Mouse (Mus musculus): Measurements from ENCODE around the gene Zfyve21.

Gene Zfyve21

DNA sequence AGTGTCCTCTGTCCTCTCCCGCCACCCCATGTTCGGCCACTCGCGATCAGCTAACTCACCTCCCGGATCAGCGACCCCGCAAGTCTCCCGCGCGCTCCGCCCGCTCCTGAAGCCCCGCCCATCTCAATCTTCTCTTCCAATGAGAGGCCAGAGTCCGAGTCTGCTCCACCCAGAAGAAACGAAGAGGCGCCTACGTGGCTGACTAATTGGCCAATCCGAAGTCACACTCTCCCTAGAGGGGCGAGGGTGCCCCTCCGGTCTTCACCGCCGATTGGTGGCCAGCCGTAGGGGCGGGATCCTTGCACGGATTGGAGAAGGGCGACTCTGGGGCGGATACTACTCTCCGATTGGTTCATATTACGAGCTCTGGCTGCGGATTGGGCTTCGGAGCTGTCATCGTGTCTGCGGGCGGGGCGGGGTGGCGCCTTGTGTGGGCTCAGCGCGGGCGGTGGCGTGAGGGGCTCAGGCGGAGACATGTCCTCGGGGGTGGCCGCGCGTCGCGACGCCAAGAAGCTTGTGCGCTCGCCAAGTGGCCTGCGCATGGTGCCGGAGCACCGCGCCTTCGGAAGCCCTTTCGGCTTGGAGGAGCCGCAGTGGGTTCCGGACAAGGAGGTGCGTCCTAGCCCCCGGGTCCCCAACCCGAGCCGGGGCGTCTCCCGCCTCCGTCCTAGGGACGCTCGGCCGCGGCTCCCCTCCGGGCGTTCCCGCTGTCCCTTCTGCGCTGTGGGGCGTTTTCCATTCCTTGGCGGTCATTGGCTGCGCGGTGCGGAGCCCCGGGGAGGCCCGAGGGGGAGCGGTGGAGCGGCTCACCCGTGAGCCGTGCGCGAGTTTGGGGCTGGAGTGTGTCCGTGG is at the start of gene Zfyve21, which contains the start of gene Xrcc3:
Gene Zfyve21, plus strand, starts transcription at position 405 of the 852 bp plus-strand sequence.
Gene Xrcc3, minus strand, starts transcription at position 108 of the 852 bp plus-strand sequence.
- DNase-seq (ENCODE audit: extremely low read depth, insufficient read length, low spot score) = peak; percentile 99

DNA sequence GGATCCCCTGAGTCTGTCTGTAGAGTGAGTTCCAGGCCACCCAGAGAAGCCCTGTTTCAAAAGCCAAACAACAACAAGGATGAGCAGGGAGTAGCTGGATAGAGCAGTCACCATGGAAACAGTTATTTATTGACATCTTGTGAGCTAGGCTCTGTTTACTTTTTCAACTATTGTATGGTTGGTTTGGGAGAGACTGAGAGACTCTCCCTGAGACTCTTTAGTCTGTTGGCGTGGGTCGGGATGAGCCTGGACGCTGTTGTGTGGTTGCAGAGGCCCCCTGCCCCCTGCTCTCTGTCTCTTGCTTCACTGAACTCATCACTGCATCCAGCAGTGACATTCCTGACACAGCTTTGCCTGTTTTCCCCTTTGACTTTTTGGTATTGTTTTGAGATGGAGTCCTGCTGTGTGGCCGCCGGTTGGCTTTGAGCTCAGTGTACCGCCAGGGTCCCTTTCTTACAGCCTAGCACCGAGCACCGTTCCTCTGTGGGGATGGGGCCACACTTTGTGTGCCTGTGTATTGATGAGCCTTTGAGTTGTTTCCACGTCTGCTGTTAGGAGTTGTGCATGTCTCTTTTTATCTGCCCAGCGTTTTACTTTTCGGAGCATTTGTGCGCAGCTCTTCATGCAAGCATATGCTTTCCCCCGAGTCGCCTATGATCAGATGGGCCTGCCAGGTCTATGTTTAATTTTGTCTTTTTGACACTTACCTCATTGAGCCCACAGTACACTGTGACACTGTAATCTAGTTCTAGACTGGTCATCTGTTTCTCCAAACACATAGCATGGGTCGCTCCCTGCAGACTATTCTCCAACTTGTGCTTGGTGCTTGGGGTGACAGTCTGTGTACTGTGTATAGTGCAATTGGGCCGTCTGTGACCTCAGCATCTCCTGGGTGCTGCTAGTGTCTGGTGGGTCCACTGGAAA is 47.4 kb upstream of the Zfyve21 start:
- no peak for DNase-seq (ENCODE audit: extremely low read depth, insufficient read length, low spot score)

DNA sequence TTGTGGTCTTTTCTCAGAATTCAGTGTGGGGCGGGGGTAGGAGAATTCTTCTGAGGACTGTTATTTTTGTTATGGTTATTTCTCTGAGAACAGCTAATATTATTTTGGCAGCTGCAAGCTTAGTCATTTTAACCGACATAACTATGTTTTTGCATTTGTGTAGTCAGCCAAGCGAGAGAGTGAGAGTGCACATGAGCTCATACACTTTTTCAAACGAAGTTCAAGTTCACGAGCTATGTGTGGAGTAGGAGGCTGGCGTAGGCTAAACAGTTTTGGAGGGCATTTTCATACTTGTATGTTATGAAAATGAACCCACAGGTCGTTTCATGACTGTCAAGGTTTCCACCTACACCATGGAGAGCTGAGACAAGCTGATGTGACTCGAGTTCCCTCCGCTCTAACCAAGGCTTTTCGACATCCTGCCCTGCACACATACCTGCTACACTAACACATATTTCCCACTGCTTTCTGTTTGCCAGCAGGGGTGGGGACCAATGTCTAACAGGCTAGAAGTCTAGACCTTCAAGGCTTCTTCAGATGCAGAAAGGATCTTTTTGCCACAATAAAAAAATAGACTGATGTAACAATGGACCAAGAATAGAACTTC is 45.5 kb upstream of the Zfyve21 start:
- no peak for DNase-seq (ENCODE audit: extremely low read depth, insufficient read length, low spot score)

DNA sequence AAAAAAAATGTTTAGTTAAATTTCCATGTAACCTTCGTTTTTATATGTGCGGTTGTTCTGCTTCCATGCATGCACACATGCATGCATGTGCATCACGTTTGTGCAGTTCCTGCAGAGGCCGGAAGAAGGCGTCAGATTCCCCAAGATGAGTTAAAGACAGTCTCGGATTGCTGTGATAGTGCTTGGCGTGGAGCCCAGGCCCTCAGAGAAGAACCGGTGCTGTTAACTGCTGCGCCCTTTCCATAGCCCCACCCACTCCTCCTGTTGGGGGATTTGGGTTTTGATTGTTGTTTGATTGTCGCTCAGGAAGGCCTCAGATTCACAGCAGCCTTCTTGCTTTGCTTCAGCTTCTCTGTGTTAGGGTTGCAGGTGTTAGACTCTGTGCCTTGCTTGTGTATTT is 44.7 kb upstream of the Zfyve21 start:
- no peak for DNase-seq (ENCODE audit: extremely low read depth, insufficient read length, low spot score)

DNA sequence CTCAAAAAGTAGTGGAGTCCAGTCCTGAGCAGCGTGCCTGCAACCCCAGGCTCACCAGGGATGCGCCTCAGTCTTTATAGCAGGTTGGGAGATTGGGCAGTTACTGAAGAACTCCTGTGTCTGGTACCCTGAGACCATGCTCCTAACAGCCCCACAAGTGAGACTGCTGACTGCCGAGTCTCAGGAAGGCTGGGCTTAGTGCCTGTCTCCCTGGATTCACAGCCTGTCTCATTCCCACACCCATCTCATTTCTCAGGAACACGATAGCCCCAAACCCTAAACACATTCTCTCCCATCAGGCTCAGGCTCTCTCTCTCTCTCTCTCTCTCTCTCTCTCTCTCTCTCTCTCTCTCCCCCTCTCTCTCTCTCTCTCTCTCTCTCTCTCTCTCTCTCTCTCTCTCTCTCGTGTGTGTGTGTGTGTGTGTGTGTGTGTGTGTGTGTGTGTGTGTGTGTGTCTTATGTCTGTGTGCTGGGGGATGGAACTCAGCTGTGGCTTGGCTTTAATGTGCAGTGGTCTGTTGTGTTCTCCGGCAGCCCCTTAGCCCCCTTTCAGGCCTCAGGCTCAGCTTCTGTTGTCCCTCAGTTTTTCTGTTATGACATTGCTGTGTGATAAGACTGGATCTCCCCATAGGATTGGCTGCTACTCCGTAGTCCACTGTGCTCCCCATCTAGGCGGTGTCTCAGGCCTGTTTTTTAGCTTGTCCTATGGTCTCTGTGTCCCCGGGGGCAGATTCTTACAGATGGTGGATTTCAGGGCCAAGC is 44.0 kb upstream of the Zfyve21 start:
- DNase-seq (ENCODE audit: extremely low read depth, insufficient read length, low spot score) = no peak

- DNase-seq (ENCODE audit: extremely low read depth, insufficient read length, low spot score) = no peak
Measured at GRCm38 (mm10) chr12:111770651-111771050, 43.3 kb upstream of the Zfyve21 start.

GRCm38 (mm10) chr12:111774156-111774555 is 39.8 kb upstream of the Zfyve21 start:
- no peak for DNase-seq (ENCODE audit: extremely low read depth, insufficient read length, low spot score)

GRCm38 (mm10) chr12:111774845-111775244 is 39.1 kb upstream of the Zfyve21 start:
- DNase-seq (ENCODE audit: extremely low read depth, insufficient read length, low spot score) = no peak

DNA sequence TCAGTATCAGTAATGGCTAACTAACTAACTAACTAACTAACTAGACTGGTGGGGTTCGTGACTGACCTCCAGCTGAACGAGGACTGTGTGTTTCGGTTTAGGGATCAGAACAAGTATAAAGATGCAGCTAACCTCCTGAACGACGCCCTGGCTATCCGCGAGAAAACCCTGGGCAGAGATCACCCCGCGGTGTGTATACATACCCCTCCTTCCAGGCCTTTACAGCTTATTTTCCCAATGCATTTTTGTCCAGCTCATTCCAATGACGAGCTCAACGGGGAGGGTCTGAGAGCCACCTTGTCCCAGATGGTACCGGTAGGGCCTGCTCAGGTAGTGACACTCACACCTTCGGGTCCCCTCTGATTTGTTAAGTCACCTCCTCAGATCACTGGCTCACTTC is 36.1 kb upstream of the Zfyve21 start:
- DNase-seq (ENCODE audit: extremely low read depth, insufficient read length, low spot score) = no peak

DNA sequence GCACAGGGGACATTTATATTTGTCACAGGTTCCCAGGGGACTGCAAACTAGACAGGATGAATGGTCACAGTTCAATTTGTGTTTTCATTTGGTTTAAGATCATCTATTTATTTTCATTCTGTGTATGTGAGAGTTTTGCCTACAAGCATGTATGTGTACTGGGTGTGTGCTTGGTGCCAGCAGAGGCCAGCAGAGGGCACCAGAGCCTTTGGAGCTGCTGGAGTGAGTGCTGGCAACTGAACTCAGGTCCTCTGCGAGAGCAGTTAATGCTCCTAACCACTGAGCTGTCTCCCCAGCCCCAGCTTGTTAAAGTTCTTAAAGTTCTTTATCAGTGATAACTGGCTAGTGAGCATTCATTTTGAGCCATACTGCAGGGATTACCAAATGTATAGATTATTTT is 34.4 kb upstream of the Zfyve21 start:
- DNase-seq (ENCODE audit: extremely low read depth, insufficient read length, low spot score) = no peak

DNA sequence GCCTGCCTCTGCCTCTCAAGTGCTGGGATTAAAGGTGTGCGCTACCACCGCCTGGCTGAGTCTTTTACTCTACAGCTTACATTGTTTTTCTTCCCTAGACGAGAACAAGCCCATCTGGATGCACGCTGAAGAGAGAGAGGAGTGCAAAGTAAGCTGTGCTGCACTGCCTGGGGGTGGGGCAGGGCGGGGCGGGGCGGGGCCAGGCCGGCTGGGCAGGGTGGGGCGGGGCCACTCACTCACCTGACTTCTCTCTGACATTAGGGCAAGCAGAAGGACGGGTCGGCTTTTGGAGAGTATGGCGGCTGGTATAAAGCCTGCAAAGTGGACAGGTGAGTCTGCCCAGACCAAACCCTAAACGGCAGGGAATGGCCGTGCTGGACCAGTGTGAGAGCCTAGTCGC is 28.8 kb upstream of the Zfyve21 start:
- DNase-seq (ENCODE audit: extremely low read depth, insufficient read length, low spot score) = no peak

DNA sequence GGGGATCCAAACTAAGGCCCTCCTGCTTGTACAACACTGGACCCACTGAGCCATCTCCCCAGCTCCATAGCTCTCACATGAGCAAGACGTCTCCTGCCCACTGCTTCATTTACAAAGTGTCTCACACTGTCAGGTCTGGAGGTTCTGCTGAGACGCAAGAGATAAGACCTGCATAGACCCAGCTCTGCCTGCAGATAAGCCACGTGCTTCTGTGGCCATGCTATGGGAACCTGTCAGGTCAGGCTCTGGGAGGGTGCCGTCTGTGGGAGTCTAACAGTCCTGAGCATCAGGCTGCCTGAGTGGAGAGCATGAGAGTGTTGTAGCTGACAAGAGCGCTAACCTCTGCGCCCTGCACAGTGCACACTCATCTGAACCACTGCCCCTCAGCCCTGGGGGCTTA is 27.0 kb upstream of the Zfyve21 start:
- no peak for DNase-seq (ENCODE audit: extremely low read depth, insufficient read length, low spot score)

GRCm38 (mm10) chr12:111790090-111790489 is 23.9 kb upstream of the Zfyve21 start:
- DNase-seq (ENCODE audit: extremely low read depth, insufficient read length, low spot score) = no peak

DNA sequence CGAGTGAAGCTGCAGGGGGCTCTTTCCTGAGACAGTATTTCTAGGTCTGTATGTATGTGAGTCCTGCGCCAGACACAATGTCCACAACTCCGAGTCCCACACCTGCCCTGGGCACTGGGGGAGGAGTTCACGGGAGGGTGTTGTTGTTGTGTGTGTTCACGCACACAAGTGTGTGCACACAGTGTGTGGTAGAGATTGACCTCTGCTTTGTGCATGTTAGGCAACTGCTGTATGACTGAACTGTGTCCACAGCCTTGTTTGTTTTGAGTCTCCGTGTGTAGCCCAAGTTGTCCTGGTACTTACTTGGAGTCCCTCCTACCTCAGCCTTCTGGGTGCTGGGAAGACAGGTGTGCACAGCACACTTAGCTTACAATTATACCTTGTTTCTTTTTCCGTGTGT is 23.3 kb upstream of the Zfyve21 start:
- DNase-seq (ENCODE audit: extremely low read depth, insufficient read length, low spot score) = no peak

DNA sequence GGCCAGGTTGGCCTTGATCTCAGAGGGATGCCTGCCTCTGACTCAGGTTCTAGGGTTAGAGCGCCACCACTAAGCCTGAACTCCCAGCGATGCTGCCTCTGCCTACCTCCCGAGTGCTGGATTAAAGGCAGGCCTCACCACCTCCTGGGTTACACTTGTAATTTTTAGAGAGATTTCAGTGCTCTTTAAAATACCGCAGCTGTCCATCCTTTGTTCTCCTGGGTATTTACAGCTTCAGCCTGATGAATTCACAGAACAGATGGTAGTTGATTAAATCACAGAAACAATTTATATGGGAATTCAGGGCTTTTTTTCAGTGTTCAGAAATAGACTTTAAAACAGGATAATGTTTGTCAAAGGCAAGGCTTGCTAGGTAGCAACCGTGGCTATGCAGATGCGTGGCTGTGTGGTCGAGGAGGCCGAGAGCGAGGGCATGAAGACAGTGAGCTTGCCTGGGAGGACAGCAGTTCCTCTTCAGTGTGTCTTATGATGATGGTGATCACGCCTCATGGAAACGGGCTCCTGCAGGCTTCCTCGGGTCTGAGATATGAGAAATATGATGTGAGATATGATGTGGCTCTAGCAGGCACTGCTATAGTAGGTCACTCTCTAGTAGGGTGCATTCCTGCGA is 22.4 kb upstream of the Zfyve21 start:
- no peak for DNase-seq (ENCODE audit: extremely low read depth, insufficient read length, low spot score)

GRCm38 (mm10) chr12:111794102-111794501 is 19.9 kb upstream of the Zfyve21 start:
- DNase-seq (ENCODE audit: extremely low read depth, insufficient read length, low spot score) = no peak

- DNase-seq (ENCODE audit: extremely low read depth, insufficient read length, low spot score) = no peak
Measured at GRCm38 (mm10) chr12:111794526-111795179, 19.3 kb upstream of the Zfyve21 start.

DNA sequence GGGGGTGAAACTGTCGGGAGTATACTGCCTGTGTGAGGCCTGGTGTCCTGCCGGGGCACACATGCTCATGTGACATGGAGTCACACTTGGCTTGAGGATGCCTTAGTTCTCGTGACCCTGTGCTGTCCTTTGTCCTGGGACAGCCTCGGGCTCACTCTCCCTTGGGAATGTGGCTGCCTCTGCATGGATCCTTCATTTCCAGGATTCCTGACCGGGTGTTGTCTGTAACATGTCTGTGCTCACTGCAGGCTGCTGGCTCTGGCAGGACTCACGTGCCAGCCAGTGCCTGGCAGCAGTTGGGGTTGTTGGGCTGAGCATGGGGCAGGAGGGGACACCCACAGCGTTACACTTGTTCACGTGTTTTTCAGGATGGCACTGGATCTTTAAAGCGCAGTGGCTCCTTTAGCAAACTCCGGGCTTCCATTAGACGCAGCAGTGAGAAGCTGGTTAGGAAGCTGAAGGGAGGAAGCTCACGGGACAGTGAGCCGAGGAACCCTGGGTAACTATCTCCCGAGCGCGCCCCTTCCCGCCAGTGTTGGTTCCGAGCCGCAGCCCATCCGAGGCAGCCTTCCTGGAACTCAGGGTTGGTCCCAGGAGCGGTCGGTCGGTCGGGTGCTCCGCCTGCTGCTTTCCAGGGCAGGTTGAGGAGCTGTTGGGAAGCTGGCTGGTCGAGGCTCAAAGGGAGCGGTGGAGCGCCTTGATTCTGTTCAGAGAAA is 18.6 kb upstream of the Zfyve21 start:
- no peak for DNase-seq (ENCODE audit: extremely low read depth, insufficient read length, low spot score)

GRCm38 (mm10) chr12:111797251-111797650 is 16.7 kb upstream of the Zfyve21 start:
- no peak for DNase-seq (ENCODE audit: extremely low read depth, insufficient read length, low spot score)

Data from 3134 (cell line).